Mouse (Mus musculus): ENCODE measurements around the gene B4galt5.

DNA sequence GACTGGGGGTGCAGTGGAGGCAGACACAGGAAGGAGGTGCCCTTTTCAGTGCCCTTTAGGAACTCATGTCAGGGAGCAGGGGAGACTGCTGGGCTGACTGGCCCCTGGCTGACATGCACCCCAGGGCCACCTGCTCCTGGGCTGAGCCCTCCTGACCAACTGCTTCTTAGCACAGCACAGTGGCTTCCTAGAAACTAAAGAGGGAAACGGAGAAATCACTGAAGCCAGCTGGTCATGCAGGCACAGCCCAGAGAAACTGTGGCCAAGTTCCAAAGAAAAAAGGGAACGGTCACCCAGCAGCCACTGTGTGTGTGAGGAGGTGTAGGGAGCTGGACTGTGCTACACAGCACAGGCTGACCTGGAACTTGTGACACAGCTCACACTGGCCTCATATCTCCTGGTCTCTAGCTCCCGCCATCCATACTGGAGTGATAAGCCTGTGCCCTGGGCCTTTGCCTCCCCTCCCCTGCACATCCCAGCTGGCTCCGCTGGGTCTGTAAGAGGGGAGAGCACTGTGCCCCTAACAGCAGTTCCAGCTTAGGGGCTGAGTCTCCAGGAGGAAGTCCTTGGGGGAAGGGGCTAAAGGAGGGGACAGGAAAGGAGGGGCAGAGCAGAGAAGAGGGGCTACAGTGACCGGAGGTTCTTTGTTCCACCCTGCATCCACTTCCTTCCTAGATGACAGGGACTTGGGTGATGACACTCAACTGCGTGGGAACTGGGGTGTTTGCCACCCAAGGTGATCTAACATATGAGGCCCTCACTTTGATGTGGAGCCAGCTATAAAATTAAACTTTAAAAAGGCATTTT is 48.9 kb downstream of the B4galt5 start:
- TF ChIP-seq CTCF (IDR thresholded peaks at IDR 0.05; ENCODE audit: borderline replicate concordance, insufficient read depth, low read length) (no peak), POLR2A (IDR thresholded peaks at IDR 0.05; ENCODE audit: low read depth, low read length) (no peak)

All from embryonic fibroblast, embryonic 13.5 days (primary cell).